Mouse (Mus musculus): Measurements from ENCODE around the gene Rps6kc1. TPM values are rescaled to one million over a fixed set of nuclear protein-coding genes. Genes with fewer than 3 reads are reported as not detected.

Rps6kc1 gene
- polyA plus RNA-seq, 1 experiment from 2014 or later = 16.9 TPM

DNA sequence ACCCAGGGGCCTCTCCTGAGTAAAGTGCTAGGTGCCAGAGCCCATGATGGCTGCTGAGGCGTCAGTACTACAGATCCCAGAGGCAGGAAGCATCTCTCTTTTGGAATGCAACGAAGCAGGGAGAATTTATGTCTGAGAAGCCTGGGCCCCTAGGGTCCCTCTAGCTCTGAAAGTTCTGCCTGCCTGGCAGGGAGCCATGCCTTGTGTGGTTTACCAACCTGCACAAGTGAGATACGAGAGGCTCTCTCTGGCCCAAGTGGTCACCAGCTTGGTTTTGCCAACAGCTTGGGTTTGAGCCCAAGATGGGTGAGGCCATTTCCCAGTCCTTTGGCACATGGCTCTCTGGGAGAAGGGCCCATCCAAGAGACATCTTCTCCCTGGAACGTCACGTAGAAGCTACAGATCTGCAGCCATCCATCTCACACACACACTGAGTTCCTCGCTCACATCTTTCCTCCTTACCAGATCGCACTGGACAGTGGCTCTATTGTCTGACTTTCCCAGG is 187.6 kb downstream of the Rps6kc1 start:
- no peak overlapping the region for H3K4me3 ChIP-seq (ENCODE audit: low read depth, low read length)
- DNase-seq (ENCODE audit: low spot score) = no peak
- no peak overlapping the region for H3K4me2 ChIP-seq (ENCODE audit: low read depth, low read length, severe bottlenecking)
- no peaks in the 10 kb centered on the region for H3K9me3 ChIP-seq (ENCODE audit: control insufficient read depth, low read length)
- ATAC-seq (replicated peaks; ENCODE audit: low FRiP score) = no peak
- 84% methylated on average over 7 of the region's 7 CpGs for WGBS
- no peaks in the 10 kb centered on the region for H3K36me3 ChIP-seq (ENCODE audit: control insufficient read depth, insufficient read depth, low read length)
- peaks cover 17% of the 10 kb centered on the region; the same call in 1 of the 2 replicates for H3K4me1 ChIP-seq (replicated peaks; ENCODE audit: control insufficient read depth, insufficient read depth, low read length)
- no peak overlapping the region for H3K27ac ChIP-seq (ENCODE audit: low read depth, low read length)
- H3K27me3 ChIP-seq (ENCODE audit: control insufficient read depth, insufficient read depth, low read length) = no peaks in the 10 kb centered on the region
- no peak overlapping the region for H3K9ac ChIP-seq (ENCODE audit: low read length)

DNA sequence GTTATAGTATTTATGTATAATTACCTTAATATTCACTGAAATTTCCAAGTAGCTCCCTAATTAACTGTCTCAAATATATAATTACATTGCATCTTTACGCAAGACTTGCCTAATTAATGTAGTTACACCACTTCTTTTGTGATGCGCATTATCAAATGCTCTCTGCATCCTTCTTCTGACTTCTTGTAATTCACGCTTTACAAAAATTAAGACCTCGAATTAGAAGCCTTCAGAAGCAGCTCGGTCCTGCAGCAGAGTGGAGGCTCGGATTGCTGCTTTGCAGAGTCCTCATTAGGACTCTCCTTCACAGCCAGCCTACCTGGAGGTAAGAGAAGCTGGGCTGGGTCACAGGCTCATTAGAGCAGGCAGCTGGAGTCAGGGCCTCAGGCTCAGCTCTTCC is 197.7 kb downstream of the Rps6kc1 start:
- 43% methylated on average over 6 of the region's 6 CpGs for WGBS
- H3K27ac ChIP-seq (ENCODE audit: low read depth, low read length) = no peak overlapping the region
- H3K4me1 ChIP-seq (replicated peaks; ENCODE audit: control insufficient read depth, insufficient read depth, low read length) = 0 out of 2 replicates have a peak, but pooled peaks cover 3% of the 10 kb centered on the region
- no peaks in the 10 kb centered on the region for H3K36me3 ChIP-seq (ENCODE audit: control insufficient read depth, insufficient read depth, low read length)
- H3K27me3 ChIP-seq (ENCODE audit: control insufficient read depth, insufficient read depth, low read length) = no peaks in the 10 kb centered on the region
- H3K9ac ChIP-seq (ENCODE audit: low read length) = no peak overlapping the region
- H3K9me3 ChIP-seq (ENCODE audit: control insufficient read depth, low read length) = no peaks in the 10 kb centered on the region
- 0 out of 2 replicates have a peak, but pooled peaks have one; percentile 33 for ATAC-seq (replicated peaks; ENCODE audit: low FRiP score)
- no peak for DNase-seq (ENCODE audit: low spot score)
- H3K4me2 ChIP-seq (ENCODE audit: low read depth, low read length, severe bottlenecking) = no peak overlapping the region
- no peak overlapping the region for H3K4me3 ChIP-seq (ENCODE audit: low read depth, low read length)

DNA sequence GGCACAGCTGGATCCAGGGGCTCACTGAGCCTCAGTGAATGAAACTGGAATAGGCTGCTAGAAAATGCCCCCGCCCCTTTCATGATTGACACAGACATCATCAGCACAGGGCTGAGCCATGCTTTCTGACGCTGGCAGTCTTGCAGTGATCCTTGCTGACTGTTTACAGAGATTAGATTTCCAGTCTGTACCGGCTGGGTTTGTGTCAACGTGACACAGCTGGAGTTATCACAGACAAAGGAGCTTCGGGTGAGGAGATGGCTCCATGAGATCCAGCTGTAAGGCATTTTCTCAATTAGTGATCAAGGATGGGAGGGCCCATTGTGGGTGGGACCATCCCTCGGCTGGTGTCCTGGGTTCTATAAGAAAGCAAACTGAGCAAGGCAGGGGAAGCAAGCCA is 214.0 kb downstream of the Rps6kc1 start:
- ATAC-seq (replicated peaks; ENCODE audit: low FRiP score) (no peak), DNase-seq (ENCODE audit: low spot score) (no peak)
- Histone ChIP-seq H3K9me3 (ENCODE audit: control insufficient read depth, low read length) (no peaks in the 10 kb centered on the region), H3K27ac (ENCODE audit: low read depth, low read length) (no peak overlapping the region), H3K9ac (ENCODE audit: low read length) (no peak overlapping the region), H3K4me3 (ENCODE audit: low read depth, low read length) (no peak overlapping the region), H3K36me3 (ENCODE audit: control insufficient read depth, insufficient read depth, low read length) (no peaks in the 10 kb centered on the region), H3K4me2 (ENCODE audit: low read depth, low read length, severe bottlenecking) (no peak overlapping the region), H3K27me3 (ENCODE audit: control insufficient read depth, insufficient read depth, low read length) (no peaks in the 10 kb centered on the region), H3K4me1 (replicated peaks; ENCODE audit: control insufficient read depth, insufficient read depth, low read length) (no peaks in the 10 kb centered on the region)
- 27% methylated on average over 6 of the region's 6 CpGs for WGBS

- peak; percentile 64 for DNase-seq (ENCODE audit: low spot score)
- Histone ChIP-seq H3K36me3 (ENCODE audit: control insufficient read depth, insufficient read depth, low read length) (no peaks in the 10 kb centered on the region), H3K4me2 (ENCODE audit: low read depth, low read length, severe bottlenecking) (no peak overlapping the region), H3K27ac (ENCODE audit: low read depth, low read length) (no peak overlapping the region), H3K9ac (ENCODE audit: low read length) (no peak overlapping the region), H3K9me3 (ENCODE audit: control insufficient read depth, low read length) (no peaks in the 10 kb centered on the region), H3K4me3 (ENCODE audit: low read depth, low read length) (no peak overlapping the region), H3K4me1 (replicated peaks; ENCODE audit: control insufficient read depth, insufficient read depth, low read length) (no peaks in the 10 kb centered on the region), H3K27me3 (ENCODE audit: control insufficient read depth, insufficient read depth, low read length) (no peaks in the 10 kb centered on the region)
- peak; percentile 49; the same call in 1 of the 2 replicates for ATAC-seq (replicated peaks; ENCODE audit: low FRiP score)
- WGBS = 65% methylated on average over 11 of the region's 11 CpGs
Observed at GRCm38 (mm10) chr1:190695589-190695988, 216.0 kb downstream of the Rps6kc1 start.

DNA sequence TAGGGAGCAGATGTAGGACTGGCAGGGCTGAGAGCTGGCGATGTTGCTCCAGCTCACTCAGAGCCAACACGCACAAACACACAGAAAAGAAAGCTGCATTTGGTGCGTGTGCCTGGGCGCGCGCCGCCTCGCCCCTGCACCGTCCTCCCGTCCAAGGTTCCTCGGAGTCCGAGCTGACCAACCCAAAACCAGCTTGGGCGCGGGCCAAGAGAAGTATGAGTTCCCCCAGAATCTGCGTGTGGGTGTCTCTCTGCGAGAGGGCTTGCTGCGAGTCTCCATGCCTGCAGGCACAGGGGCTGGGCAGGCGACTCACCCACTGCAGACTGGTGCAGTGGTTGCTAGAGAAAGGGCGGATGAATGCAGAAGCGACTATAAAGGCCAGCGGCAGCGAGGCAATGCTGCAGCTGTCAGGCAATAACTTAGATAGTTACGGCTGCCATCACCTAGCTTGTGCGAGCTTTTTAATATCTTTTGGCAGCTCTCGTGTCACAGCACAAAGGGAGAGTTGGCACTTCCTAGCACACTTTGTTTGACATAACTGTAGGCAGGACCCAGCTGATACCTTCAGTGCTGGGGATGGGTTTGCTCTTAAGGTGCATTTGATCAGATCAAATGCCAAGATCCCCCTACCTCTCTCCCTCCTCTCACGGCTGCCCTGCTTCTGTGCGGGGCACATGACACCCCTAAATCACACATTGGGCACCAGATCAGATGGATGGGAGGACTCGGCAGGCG is 220.9 kb downstream of the Rps6kc1 start:
- no peaks in the 10 kb centered on the region for H3K36me3 ChIP-seq (ENCODE audit: control insufficient read depth, insufficient read depth, low read length)
- no peak overlapping the region for H3K9ac ChIP-seq (ENCODE audit: low read length)
- no peaks in the 10 kb centered on the region for H3K27me3 ChIP-seq (ENCODE audit: control insufficient read depth, insufficient read depth, low read length)
- H3K4me3 ChIP-seq (ENCODE audit: low read depth, low read length) = no peak overlapping the region
- H3K27ac ChIP-seq (ENCODE audit: low read depth, low read length) = no peak overlapping the region
- ATAC-seq (replicated peaks; ENCODE audit: low FRiP score) = no peak
- no peaks in the 10 kb centered on the region for H3K4me1 ChIP-seq (replicated peaks; ENCODE audit: control insufficient read depth, insufficient read depth, low read length)
- no peaks in the 10 kb centered on the region for H3K9me3 ChIP-seq (ENCODE audit: control insufficient read depth, low read length)
- WGBS = 87% methylated on average over 29 of the region's 29 CpGs
- no peak for DNase-seq (ENCODE audit: low spot score)
- no peak overlapping the region for H3K4me2 ChIP-seq (ENCODE audit: low read depth, low read length, severe bottlenecking)

- ATAC-seq (replicated peaks; ENCODE audit: low FRiP score) = peak; percentile 16; the same call in 1 of the 2 replicates
Observed at GRCm38 (mm10) chr1:190683060-190683459, 228.5 kb downstream of the Rps6kc1 start.

DNA sequence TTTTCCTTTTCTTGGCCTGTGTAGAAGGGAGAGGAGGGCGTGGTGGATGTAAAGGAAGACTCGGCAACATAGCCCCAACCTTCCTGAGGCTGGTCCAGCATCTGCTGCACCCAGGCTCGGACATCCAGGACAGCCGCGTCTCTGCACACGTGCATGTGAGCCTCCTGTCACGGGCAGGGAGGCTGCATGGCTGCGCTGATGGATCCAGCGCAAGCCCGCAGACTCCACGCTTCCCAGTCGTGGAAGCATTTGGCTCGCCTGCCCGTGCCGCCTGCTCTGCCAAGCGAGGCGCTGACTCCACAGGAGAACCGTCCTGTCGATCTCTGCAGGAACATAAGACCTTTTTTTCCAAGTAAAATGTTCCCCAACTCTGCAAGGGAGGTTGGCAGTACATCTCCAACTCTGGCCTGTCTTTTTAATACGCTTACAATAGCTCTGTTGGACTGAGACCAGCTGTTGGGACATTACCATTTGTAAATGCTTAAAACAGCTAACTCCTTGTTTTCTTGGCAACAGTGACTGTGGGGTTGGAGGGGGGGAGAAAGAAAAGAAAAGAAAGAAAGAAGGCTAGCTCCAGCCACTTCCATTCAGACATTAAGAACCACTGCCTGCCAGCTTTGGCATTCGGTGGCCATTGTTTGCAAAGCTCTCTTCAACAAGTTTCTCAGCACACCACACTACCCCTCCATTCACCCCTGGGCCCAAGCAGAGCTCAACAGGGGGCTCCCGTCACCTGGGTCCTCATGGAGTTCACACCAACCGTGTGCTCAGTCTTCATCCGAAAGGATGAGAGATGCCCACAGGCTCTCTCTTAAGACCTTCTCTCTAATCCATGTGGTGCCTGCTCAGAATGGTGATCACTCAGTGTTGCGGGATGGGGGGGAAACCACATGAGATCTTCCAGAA is 229.3 kb downstream of the Rps6kc1 start:
- Histone ChIP-seq H3K9ac (ENCODE audit: low read length) (peak overlapping the region; percentile 29), H3K9me3 (ENCODE audit: control insufficient read depth, low read length) (no peaks in the 10 kb centered on the region), H3K27me3 (ENCODE audit: control insufficient read depth, insufficient read depth, low read length) (no peaks in the 10 kb centered on the region), H3K36me3 (ENCODE audit: control insufficient read depth, insufficient read depth, low read length) (no peaks in the 10 kb centered on the region), H3K4me2 (ENCODE audit: low read depth, low read length, severe bottlenecking) (peak overlapping the region; percentile 31), H3K4me3 (ENCODE audit: low read depth, low read length) (no peak overlapping the region), H3K4me1 (replicated peaks; ENCODE audit: control insufficient read depth, insufficient read depth, low read length) (peaks cover 9% of the 10 kb centered on the region; the same call in 1 of the 2 replicates), H3K27ac (ENCODE audit: low read depth, low read length) (no peak overlapping the region)
- peak; percentile 62 for ATAC-seq (replicated peaks; ENCODE audit: low FRiP score)
- 38% methylated on average over 25 of the region's 25 CpGs for WGBS
- peak; percentile 63 for DNase-seq (ENCODE audit: low spot score)

More at GRCm38 (mm10) chr1:190683060-190683459, 228.5 kb downstream of the Rps6kc1 start:
- Histone ChIP-seq H3K27ac (ENCODE audit: low read depth, low read length) (no peak overlapping the region), H3K9ac (ENCODE audit: low read length) (no peak overlapping the region), H3K27me3 (ENCODE audit: control insufficient read depth, insufficient read depth, low read length) (no peaks in the 10 kb centered on the region), H3K4me2 (ENCODE audit: low read depth, low read length, severe bottlenecking) (no peak overlapping the region), H3K4me3 (ENCODE audit: low read depth, low read length) (no peak overlapping the region), H3K9me3 (ENCODE audit: control insufficient read depth, low read length) (no peaks in the 10 kb centered on the region), H3K36me3 (ENCODE audit: control insufficient read depth, insufficient read depth, low read length) (no peaks in the 10 kb centered on the region), H3K4me1 (replicated peaks; ENCODE audit: control insufficient read depth, insufficient read depth, low read length) (peaks cover 9% of the 10 kb centered on the region; the same call in 1 of the 2 replicates)
- no peak for DNase-seq (ENCODE audit: low spot score)
- 88% methylated on average over 7 of the region's 7 CpGs for WGBS

DNA sequence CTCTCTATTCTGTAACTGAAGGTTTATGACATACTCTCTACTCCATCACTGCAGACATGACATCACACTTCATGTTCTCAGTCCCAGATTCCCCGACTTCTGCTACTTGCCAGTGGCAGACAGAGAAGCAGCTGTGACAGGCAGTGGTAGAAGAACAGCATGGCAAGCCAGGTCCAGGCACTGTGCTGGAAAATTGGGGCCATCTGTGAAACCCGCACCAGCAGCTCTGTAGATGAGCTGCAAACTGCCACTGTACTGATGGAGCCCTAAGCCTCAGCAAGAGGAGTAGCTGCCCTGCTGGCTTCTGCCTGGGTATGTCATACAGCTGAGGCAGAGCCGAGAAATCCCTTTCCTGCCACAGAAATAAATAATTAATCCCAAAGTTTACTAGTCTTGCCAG is 236.1 kb downstream of the Rps6kc1 start:
- Histone ChIP-seq H3K4me1 (replicated peaks; ENCODE audit: control insufficient read depth, insufficient read depth, low read length) (no peaks in the 10 kb centered on the region), H3K9me3 (ENCODE audit: control insufficient read depth, low read length) (no peaks in the 10 kb centered on the region), H3K27ac (ENCODE audit: low read depth, low read length) (no peak overlapping the region), H3K27me3 (ENCODE audit: control insufficient read depth, insufficient read depth, low read length) (no peaks in the 10 kb centered on the region), H3K9ac (ENCODE audit: low read length) (no peak overlapping the region), H3K36me3 (ENCODE audit: control insufficient read depth, insufficient read depth, low read length) (no peaks in the 10 kb centered on the region), H3K4me3 (ENCODE audit: low read depth, low read length) (no peak overlapping the region), H3K4me2 (ENCODE audit: low read depth, low read length, severe bottlenecking) (no peak overlapping the region)
- ATAC-seq (replicated peaks; ENCODE audit: low FRiP score) (no peak), DNase-seq (ENCODE audit: low spot score) (no peak)
- 85% methylated on average over 3 of the region's 3 CpGs for WGBS
